Mouse (Mus musculus) lung, postnatal 0 days (tissue): Measurements from ENCODE around the gene Ccdc183. TPM values are rescaled to one million over a fixed set of nuclear protein-coding genes. Genes with fewer than 3 reads are reported as not detected.
A peak's percentile ranks its signal among the peaks of the same experiment; 100 is the strongest.

Source experiments
- ATAC-seq: fragments of 200-750 bp; cut with Nextera tagmentation; 2 replicates; pipeline ENCODE4 v1.8.0; 2017; ENCODE audit warnings: moderate library complexity
- DNase-seq: peaks from one replicate; pipeline ENCODE4 v3.0.0-alpha.2; 2016; ENCODE audit warnings: low spot score
- H3K27ac ChIP-seq: fragments of 300-500 bp; sonication (generic); 2 replicates; pipeline ENCODE4 v1.5.1; 2014; ENCODE audit warnings: antibody characterized with exemption, mild to moderate bottlenecking, low read length, mixed read lengths
- H3K27me3 ChIP-seq: fragments of 300-500 bp; sonication (generic); replicated peaks from 2 replicates; pipeline ENCODE4 v1.6.1; 2014; ENCODE audit warnings: low read length, mixed read lengths; ENCODE audit not compliant: insufficient read depth
- H3K36me3 ChIP-seq: fragments of 300-500 bp; sonication (generic); 2 replicates; pipeline ENCODE4 v1.6.1; 2014; ENCODE audit warnings: low read length, mixed read lengths; ENCODE audit not compliant: insufficient read depth
- H3K4me1 ChIP-seq: fragments of 300-500 bp; sonication (generic); 2 replicates; pipeline ENCODE4 v1.6.1; 2014; ENCODE audit warnings: antibody characterized with exemption, low read depth, low read length, mixed read lengths; ENCODE audit not compliant: insufficient read depth
- H3K4me2 ChIP-seq: fragments of 300-500 bp; sonication (generic); replicated peaks from 2 replicates; pipeline ENCODE4 v1.6.1; 2014; ENCODE audit warnings: low read depth, mild to moderate bottlenecking, low read length, moderate library complexity, mixed read lengths
- H3K4me3 ChIP-seq: fragments of 300-500 bp; sonication (generic); 2 replicates; pipeline ENCODE4 v1.5.1; 2014; ENCODE audit warnings: low read depth, low read length
- H3K9ac ChIP-seq: fragments of 300-500 bp; sonication (generic); replicated peaks from 2 replicates; pipeline ENCODE4 v1.6.1; 2014; ENCODE audit warnings: low read depth, mild to moderate bottlenecking
- H3K9me3 ChIP-seq: fragments of 300-500 bp; sonication (generic); 2 replicates; pipeline ENCODE4 v1.6.1; 2016; ENCODE audit warnings: low read length, mixed read lengths
- CTCF ChIP-seq: IDR thresholded peaks from 2 replicates; pipeline ENCODE4 v1.5.1; 2016; ENCODE audit warnings: antibody characterized with exemption, mild to moderate bottlenecking
- EP300 ChIP-seq: IDR thresholded peaks from 2 replicates; pipeline ENCODE4 v1.6.1; 2016; ENCODE audit warnings: antibody characterized with exemption, mild to moderate bottlenecking, control low read depth
- WGBS: fragments of 180-500 bp; shearing (Covaris S2); extraction: QIAGEN DNeasy Blood & Tissue Kit; methylation state at CpG from one replicate; pipeline ENCODE4 v1.1.7; 2014; 5-methylcytosine and 5-hydroxymethylcytosine counted together
- polyA plus RNA-seq: library from polyadenylated mRNA; unstranded; fragments of >200 nt; fragmentation: Nextera tagmentation; extraction: Ambion mirVana; gene quantifications from 2 replicates; pipeline ENCODE4 v1.2.1, GENCODE M21; 2015

Gene Ccdc183
- polyA plus RNA-seq, 1 experiment from 2014 or later, result 0.38 TPM

- TF ChIP-seq EP300 (no peak), CTCF (no peak)
These were observed 40.2 kb upstream of the Ccdc183 start, which contains the start of gene Lcn5 for GRCm38 (mm10) chr2:25657652-25658051. Lcn5 (plus strand) TSS chr2:25657952.

DNA sequence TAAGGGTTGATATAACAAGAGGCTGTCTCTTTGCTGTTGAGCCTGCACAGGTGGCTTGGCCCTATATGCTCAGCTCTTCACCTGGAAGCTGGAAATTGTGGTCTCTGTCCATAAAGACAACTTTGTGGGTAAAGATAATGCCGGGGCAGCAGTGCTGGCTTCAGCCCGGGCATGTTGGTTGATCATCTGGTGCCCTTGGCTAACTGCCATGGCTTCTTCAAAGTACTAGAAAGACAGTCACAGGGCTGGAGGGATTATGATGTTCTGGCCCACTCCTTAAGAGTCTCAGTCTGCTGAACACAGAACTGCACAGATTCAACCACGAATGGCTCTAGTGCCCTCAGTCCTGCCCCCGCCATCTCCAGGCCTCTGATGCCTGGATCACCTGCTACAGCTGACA lies 39.8 kb upstream of the Ccdc183 start:
- TF ChIP-seq EP300 (no peak), CTCF (no peak)
- no peak overlapping the region for H3K4me3 ChIP-seq
- no peaks in the 10 kb centered on the region for H3K27me3 ChIP-seq
- no peak overlapping the region for H3K27ac ChIP-seq
- no peaks in the 10 kb centered on the region for H3K4me1 ChIP-seq
- DNase-seq (no peak), ATAC-seq (no peak)
- no peaks in the 10 kb centered on the region for H3K36me3 ChIP-seq
- no peaks in the 10 kb centered on the region for H3K9me3 ChIP-seq
- no peak overlapping the region for H3K9ac ChIP-seq
- WGBS, result 65% methylated on average over 4 of the region's 4 CpGs
- H3K4me2 ChIP-seq, result no peak overlapping the region

More at GRCm38 (mm10) chr2:25657652-25658051, 40.2 kb upstream of the Ccdc183 start, which contains the start of gene Lcn5:
- no peak within 1 kb of the TSS for H3K27ac ChIP-seq
- DNase-seq, result no peak
- no peak for ATAC-seq
- no peaks in the 10 kb centered on the region for H3K36me3 ChIP-seq
- H3K4me3 ChIP-seq, result no peak within 1 kb of the TSS
- H3K4me2 ChIP-seq, result no peak within 1 kb of the TSS
- no peak within 1 kb of the TSS for H3K9ac ChIP-seq
- H3K27me3 ChIP-seq, result no peaks in the 10 kb centered on the region
- H3K4me1 ChIP-seq, result no peaks in the 10 kb centered on the region
- no peaks in the 10 kb centered on the region for H3K9me3 ChIP-seq

GRCm38 (mm10) chr2:25656691-25657090 lies 39.2 kb upstream of the Ccdc183 start:
- H3K4me2 ChIP-seq, result no peak overlapping the region
- no peak overlapping the region for H3K9ac ChIP-seq
- H3K9me3 ChIP-seq, result no peaks in the 10 kb centered on the region
- H3K4me3 ChIP-seq, result no peak overlapping the region
- no peaks in the 10 kb centered on the region for H3K4me1 ChIP-seq
- DNase-seq, result no peak
- no peak for ATAC-seq
- TF ChIP-seq CTCF (no peak), EP300 (no peak)
- H3K27me3 ChIP-seq, result no peaks in the 10 kb centered on the region
- 78% methylated on average over 4 of the region's 4 CpGs for WGBS
- no peak overlapping the region for H3K27ac ChIP-seq
- H3K36me3 ChIP-seq, result no peaks in the 10 kb centered on the region

- no peaks in the 10 kb centered on the region for H3K27me3 ChIP-seq
- no peak for TF ChIP-seq EP300
- no peak for TF ChIP-seq CTCF
- 23% methylated on average over 1 of the region's 1 CpGs for WGBS
- no peaks in the 10 kb centered on the region for H3K9me3 ChIP-seq
- H3K4me3 ChIP-seq, result no peak overlapping the region
- no peak overlapping the region for H3K4me2 ChIP-seq
- DNase-seq (peak; percentile 13), ATAC-seq (0 out of 2 replicates have a peak, but pooled peaks have one; percentile 16)
- H3K9ac ChIP-seq, result no peak overlapping the region
- H3K36me3 ChIP-seq, result no peaks in the 10 kb centered on the region
- no peak overlapping the region for H3K27ac ChIP-seq
- H3K4me1 ChIP-seq, result no peaks in the 10 kb centered on the region
These were observed 37.0 kb upstream of the Ccdc183 start for GRCm38 (mm10) chr2:25654502-25654901.

DNA sequence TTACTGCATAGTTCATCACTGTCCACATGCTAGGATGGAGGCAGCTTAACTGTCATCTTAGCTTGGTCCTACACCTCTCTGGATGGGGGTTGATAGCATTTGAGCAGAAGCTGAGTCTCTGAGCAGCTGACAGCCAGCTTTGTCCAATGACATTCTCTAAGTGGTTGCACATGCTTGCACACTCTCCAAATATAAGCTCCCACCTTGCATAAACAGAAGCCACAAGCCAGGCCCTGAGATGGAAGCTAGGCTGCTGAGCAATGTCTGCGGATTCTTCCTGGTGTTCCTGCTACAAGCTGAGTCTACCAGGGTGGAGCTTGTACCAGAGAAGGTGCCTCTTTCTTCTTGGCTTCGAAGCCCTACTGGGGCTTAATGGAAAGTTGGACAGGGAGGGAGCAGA lies 35.4 kb upstream of the Ccdc183 start, which contains the start of gene Lcn8:
TSS of gene Lcn8 (plus strand) at position 219 of the 400 bp plus-strand sequence.
- Histone ChIP-seq H3K27me3 (no peaks in the 10 kb centered on the region), H3K4me3 (no peak within 1 kb of the TSS), H3K4me2 (no peak within 1 kb of the TSS), H3K4me1 (no peaks in the 10 kb centered on the region), H3K9ac (no peak within 1 kb of the TSS), H3K27ac (no peak within 1 kb of the TSS), H3K36me3 (no peaks in the 10 kb centered on the region), H3K9me3 (no peaks in the 10 kb centered on the region)
- no peak for ATAC-seq
- 68% methylated on average over 2 of the region's 2 CpGs for WGBS
- DNase-seq, result no peak
- TF ChIP-seq EP300 (no peak), CTCF (no peak)

DNA sequence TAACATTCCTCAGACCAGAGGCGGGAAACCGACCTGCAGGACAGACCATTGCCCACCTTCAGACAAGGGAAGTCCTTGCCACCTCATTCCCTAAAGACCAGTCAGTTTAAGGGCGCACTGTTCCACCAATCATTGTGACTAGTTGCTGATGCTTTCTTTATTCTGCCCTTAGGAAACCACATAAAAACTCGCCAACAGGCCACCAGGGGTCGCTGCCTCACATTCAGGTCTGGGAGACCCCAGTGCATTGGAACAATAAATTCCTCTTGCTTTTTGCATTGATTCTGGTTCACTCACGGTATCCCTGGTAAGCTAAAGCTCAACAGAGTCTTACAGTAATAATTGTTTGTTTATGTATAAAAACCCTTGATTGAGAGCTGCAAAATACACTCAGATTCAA lies 22.4 kb upstream of the Ccdc183 start:
- no peak overlapping the region for H3K9ac ChIP-seq
- H3K9me3 ChIP-seq, result no peaks in the 10 kb centered on the region
- H3K27ac ChIP-seq, result no peak overlapping the region
- H3K4me3 ChIP-seq, result no peak overlapping the region
- no peak overlapping the region for H3K4me2 ChIP-seq
- no peaks in the 10 kb centered on the region for H3K36me3 ChIP-seq
- DNase-seq (no peak), ATAC-seq (no peak)
- no peak for TF ChIP-seq EP300
- TF ChIP-seq CTCF, result peak; percentile 69
- no peaks in the 10 kb centered on the region for H3K27me3 ChIP-seq
- no peaks in the 10 kb centered on the region for H3K4me1 ChIP-seq
- WGBS, result 19% methylated on average over 6 of the region's 6 CpGs

DNA sequence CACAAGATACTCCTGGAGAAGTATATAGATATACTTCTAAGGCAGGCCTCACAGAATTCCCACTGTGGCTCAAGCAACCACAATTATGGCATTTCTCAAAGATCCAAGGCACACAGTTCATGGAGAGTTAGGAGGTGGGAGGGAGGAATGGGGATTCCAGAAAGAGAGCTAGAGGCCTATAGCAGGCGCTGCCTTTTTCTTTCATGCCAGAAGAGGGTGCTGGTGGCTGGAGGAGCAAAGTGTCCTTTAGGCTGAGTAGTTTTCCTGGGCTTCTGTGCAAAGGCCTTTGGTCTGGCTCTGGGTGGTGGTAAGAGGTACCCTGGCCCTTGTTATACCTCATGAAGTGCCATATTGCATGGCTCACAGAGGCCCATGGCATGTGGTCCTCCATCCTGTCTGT lies 16.6 kb upstream of the Ccdc183 start:
- DNase-seq (no peak), ATAC-seq (no peak)
- Histone ChIP-seq H3K4me1 (no peaks in the 10 kb centered on the region), H3K27ac (no peak overlapping the region), H3K4me3 (no peak overlapping the region), H3K36me3 (no peaks in the 10 kb centered on the region), H3K9ac (no peak overlapping the region), H3K27me3 (no peaks in the 10 kb centered on the region), H3K9me3 (no peaks in the 10 kb centered on the region), H3K4me2 (no peak overlapping the region)
- TF ChIP-seq EP300 (no peak), CTCF (peak; percentile 29)
- WGBS, result 50% methylated on average over 1 of the region's 1 CpGs
